Mouse (Mus musculus): ENCODE measurements at regions not wholly inside any gene's neighbourhood (a gene's known extent, or its start where the extent isn't known, plus 50 kb on each side); places are given as distances from the start of the nearest gene placed in this dataset.

DNA sequence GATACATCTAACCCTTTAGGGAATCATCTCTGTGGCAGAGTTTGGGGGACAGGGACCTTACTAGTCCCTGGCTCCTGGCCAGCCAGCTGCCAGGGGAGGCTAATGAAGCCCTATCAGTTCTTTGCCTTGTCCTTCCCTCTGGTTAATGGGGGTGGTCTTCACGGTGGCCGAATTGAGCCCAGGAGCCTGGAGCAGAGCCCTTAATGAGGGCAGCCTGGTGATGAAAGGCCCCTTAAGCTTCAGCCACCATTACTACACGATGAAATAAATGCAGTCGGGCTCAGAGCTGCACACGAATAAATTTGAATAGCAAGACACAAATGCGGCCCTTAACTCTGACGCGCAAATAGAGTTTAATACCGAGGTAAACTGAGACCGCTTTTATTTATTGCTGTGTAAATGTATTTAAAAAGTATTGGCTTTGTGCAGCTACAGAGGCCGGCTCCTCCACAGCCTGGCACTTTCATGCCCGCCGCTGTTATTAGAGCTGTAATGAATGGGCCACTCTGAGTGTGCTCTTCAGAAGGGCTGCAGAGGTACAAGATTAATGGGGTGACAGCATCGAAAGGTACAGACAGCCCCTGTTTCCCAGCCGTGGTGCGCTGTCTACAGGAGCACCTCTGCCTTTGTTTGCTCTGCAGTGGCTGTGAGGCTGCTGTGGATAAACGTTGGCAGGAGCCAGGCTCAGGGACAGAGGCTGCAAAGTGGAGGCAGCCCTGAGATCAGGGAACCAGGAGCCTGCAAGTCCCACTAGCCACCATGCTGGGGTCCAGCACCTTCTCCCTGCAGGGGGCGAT, 335.2 kb upstream of the Zmiz1 start:
- in situ Hi-C loops (cut with MboI): loop anchor here (10.0 to 25.0 kb wide), 2 partner anchors 331 to 439 kb away; partner anchors contain the start of gene Zmiz1

DNA sequence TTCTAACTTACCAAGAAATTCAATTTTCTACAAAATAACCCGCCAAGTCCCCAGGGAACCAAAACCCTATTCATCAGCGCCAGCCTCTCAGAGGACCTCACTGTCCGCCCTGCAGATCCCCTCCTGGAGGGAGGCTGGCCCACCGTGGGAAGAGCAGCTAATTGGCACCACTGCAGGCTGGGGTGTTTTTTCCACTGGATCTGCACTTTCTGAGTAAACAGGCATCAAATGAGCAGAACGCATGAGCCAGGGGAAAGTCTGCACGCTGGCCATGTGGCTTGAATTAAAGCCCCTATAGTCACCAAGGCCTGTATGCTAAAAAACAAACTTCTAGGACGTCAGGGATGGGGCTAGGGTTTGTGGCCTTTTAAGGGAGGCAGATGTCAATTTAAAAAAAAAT, 332.4 kb upstream of the Zmiz1 start:
- in situ Hi-C loops (cut with MboI): loop anchor here (10.0 kb wide), 1 partner anchor 328 kb away; the partner anchor contains the start of gene Zmiz1

DNA sequence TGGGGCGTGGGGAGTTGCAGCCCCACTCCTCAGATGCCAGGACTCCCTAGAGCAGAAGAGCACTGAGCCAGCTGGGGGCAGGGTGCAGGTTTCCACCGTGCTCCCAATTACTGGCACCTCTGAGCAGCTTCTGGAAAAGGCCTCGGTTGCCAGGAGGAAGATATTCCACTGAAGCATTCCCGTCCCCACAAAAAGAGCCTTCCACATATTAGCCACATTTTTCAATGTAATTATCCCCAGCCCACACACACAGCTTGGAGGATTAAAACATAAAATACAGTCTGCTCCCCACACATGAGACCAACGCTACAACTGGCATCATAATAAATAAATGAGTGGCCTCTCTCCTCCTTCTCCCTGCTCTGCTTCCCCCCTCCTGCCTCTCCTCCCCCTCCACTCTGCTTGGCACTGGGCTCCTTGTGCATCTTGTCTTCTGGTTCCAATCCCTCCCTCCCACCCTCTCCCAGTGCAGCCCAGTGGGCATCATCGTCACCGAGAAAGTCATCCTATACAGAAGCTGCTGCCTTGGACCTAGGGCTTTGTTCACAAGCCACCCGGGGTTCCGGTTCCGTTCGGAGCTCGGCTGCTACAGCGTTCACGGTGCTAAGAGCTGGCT, 331.3 kb upstream of the Zmiz1 start:
- in situ Hi-C loops (cut with MboI): loop anchor here (10.0 kb wide), 1 partner anchor 327 kb away; the partner anchor contains the start of gene Zmiz1

DNA sequence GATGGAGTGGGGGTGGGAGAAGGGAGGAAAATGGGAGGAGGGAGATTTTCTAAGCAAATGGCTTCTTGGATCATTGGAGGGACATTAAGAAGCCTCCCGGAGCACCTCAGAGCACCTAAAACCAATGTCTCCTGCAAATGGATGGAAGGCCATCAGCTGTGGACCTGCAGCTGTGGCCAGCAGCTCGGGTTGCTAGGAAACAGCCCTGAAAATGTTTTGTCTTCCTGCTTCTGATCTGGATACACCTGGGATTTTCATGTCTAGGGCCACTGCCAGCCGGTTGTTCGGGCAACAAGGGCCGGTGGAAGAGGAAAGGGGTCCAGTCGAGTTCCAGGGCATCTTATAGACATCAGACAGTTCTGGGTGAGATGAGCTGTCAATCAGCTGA, 330.8 kb upstream of the Zmiz1 start:
- in situ Hi-C loops (cut with MboI): loop anchor here (10.0 kb wide), 1 partner anchor 327 kb away; the partner anchor contains the start of gene Zmiz1

DNA sequence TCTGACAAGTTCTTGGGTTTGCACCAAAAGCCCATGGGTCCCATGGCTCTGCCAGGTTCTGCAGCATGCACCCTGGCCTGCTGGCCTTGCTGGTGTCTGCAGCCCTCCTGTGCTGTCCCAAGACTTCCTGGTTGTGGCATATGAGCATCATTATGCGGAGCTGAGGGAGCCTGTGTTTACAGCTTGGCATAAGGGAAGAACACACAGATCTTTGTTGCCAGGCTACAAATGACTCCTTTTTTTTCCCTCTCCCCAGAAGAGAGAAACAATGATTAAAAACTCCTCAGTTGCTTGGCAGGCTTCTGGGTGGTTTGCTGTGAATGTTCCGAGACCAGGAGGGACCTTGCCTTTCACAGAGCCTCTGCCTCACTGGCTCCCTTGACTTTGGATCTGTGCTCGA, 323.6 kb upstream of the Zmiz1 start:
- in situ Hi-C loops (cut with MboI): no loop called here

DNA sequence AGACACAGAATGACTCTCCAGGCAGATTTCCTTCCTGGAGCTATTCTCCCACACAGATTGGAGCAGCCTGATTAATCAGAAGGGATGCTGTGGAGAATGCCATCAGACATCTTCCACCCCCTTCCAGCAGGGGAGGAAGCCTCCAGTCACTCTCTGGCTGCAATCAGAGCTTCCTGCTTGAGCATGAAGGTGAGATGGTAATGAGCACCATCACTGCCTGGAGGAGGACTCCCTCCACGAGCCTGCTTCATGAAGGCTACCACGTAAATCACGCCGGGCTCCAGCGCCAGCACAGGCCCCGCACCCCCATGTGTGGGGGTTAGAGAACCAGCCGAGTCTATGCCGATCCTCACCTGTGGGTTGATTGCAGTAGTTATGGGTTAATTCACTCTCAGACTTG, 321.7 kb upstream of the Zmiz1 start:
- in situ Hi-C loops (cut with MboI): no loop called here

DNA sequence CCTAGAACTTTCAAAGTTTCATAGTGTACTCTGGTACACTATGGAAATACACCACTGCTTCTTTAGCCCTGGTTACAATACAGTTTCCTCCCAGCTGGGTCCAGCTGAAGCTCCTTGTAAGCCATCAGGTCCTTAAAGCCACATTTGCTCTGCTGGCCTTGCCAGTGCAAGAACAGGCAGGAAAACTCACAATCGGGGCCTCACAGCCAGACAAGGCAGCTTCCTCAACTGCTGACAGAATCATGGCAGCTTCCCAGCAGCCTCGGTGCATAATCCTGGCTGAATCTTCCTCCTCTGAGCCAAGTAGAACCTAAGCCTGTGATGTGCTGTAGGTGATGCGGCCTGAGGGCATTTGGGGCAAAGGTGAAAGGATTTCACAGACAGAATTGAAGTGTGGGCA, 320.5 kb upstream of the Zmiz1 start:
- in situ Hi-C loops (cut with MboI): no loop called here

DNA sequence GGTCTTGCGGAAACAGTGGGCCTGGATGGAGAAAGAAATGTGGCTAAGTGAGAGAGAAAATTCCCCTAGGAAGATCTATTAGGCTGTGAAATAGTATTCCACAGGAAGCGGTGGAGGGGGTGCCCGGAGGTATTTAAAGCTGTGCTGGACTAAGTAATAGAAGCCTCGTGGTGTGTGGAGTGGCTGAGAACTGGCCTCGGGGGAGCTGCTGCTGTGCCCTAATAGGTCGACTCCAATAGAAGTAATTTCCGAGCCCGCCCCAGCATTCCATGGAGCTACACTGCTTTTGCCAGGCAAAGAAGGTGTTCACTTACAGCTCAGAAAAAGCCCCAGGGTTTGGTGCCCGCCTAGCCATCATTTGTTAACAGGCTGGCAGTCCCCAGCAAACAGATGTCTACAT, 317.1 kb upstream of the Zmiz1 start:
- in situ Hi-C loops (cut with MboI): no loop called here

DNA sequence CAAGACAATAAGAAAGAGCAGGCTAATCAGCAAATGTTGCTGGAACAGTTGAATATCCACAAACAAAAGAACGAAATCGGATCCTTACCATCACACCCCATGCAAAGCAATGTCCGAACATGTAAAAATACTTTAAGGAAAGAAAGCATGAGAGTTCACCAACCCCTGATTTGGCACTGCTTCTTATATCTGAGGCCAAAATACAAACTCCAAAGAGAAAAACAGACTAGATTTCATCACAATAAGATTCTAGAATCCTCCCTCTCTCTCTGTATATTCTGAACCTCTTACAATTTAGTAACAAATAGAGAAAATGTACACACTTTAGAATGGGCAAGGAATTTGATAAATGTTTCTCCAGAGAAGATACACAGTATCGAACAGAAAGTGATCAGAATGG, 315.9 kb upstream of the Zmiz1 start:
- in situ Hi-C loops (cut with MboI): no loop called here

DNA sequence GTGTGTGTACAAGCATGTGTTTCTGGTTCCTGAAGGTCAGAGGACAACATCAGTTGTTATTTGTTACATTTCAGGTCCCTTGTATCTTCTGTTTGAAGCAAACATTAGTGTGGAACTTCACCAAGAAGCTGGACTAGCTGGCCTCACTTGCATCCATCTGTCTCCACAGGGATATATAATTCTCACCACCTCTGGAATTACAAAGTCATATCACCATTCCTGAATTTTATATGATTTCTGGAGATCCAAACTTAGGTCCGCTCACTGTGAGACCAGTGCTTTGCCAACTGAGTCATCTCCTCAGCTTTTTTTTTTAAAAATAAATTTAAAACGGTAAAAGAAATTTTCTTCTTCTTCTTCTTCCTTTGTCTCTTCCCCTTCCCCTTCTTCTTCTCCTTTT, 311.3 kb upstream of the Zmiz1 start:
- in situ Hi-C loops (cut with MboI): no loop called here

DNA sequence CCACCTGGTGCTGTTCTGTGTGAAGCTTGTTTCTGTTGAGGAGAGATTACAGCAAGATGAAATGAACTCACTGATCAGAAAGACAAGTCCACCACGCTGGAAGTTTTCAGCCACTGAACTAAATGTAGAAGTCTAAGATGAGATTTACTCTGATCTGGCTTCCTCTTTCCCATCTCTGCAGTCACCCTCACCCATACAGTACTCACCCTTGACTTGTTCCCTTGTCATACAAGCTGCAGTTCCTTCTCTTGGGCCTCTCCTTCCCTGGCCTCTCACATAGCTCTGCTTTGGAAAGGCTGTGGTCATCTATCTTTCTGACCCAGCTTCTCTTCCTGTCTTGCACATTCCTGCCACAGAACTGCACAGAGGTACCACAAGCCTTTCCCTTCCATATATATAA, 308.0 kb upstream of the Zmiz1 start:
- in situ Hi-C loops (cut with MboI): no loop called here

DNA sequence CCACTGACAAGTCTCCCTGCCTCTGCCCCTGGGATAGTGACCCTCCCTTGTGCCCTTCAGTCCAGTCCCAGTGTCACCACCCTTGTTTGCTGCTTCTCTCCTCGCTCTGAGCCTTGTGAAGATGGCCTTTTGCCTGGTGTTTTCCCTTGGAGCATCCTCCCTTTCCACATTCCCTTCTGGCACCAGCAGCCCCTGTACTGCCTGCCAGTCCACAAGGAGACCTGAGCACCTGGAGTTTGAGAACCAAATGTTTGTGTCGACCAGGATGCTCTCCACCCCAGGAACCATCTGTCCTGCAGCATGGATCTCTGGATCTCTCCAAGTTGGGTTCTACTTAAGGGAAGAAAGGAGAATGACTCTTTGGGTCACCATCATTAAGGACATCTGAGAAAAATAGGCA, 307.5 kb upstream of the Zmiz1 start:
- in situ Hi-C loops (cut with MboI): no loop called here

DNA sequence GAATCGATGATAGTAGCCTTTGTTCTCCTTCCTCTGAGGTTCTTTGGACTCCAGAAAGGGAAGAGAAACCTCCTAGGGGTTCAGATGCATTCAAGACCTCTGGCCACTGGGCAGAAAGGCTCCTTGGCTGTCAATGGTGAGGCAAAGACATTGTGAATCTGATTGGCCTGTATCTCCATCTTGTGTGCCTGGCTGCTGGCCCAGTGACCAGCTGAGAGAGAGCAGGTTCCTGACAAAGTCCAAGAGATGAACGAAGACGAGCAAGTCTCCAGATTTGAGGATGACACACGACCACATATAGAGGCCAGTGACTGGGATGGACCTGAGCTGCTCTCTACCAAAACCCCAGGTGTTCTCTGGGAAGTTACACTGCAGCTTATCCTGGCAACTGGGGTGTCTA, 305.4 kb upstream of the Zmiz1 start:
- in situ Hi-C loops (cut with MboI): no loop called here

DNA sequence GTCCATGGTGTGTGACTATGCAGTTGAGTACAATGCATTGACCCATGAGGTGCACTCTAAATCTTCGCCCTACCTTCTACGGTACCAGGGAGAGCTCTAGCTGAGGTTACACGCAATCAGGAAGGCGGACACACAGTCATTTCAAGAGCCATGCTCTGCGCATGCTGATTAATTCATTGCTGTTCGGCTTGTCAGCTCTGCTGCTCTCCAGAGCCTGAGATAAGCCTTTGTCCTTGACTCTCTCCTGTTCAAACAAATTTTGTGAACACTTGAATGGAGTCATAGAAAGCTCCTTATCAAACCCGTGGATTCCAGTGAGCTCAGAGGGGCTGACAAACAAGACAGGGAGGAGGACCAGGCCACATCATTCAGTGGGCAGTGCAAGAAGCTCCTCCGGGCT, 304.8 kb upstream of the Zmiz1 start:
- in situ Hi-C loops (cut with MboI): no loop called here

DNA sequence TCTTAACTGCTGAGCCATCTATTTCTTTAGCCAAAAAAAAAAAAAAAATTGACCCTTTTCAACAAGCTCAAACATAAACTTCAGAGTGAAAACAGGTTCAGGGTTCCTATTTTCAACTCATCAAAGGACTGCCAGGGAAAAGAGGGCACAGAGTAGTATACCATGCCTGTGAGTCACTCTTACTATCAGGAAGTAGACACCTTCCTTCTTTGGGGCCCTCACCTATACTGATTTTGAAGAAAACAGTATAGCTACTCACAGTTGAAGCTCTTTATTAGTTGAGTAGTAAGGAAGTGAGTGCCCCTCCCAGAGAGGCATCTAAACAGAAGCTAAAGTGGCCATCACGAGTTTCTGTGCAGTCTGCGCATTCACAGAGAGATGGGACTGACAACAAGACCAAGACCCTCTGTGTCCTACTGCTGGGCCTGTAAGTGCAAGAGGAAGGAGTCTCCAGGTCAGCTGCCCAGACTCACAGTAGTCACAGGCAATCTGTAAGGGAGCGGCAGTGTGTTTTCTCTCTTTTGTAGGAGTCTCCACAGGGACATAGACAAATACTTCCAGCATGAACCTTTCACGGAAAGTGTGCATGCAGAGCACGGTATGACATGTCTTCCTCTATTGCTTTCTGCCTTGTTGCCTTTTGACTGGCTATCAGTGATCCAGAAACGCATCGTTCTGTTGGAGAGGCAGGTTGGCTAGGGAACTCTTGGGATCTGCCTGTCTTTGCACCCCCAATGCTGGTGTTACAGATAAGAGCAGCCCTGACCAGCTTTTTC, 303.8 kb upstream of the Zmiz1 start:
- in situ Hi-C loops (cut with MboI): no loop called here

DNA sequence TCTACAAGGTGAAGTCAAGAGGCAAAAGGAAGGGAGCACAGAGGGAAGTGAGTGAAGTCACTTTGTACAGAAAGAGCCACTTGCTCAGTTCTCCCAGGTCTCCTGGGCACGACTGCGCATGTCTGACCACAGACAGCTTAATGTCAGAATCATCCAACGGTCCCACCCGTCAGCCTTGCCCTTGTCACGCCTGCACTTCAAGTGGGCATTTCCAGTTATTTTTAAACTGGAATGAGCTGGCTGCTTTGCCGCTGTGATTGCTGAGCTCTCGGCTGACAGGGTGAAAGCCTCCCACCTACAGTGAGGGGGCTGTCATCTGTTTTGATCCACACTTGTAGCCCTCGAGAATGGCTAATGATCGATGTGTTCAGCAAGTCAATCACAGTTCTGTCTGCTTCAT, 302.8 kb upstream of the Zmiz1 start:
- in situ Hi-C loops (cut with MboI): no loop called here

DNA sequence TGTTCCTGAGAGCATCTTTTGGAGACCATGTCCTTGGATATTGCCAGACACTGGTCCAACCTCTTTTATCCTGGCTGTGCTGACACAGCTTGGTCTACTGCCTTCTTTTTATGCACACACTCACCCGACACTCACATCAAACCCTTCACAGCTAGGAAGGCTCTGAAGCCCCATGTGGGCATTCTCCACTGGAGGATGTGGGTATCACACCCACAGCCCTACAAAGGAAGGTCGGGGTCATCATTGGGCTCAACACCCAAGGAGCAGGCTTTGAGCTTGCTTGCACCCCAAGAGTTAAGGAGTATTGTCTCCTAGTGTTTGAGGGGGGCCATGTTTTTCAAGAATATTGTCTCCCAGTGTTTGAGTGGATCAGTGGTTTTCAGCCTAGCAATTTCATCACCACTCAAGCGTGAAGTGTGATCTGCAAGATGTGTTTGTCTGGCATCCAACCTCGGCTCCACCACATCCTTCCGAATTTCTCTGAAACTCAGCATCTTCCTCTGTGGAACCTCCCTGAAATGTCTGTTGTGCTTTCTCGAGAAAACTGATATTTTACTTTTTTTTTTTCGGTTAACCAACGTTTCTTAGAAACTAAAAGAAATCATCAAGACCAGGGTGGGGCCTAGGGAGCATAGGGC, 297.2 kb upstream of the Zmiz1 start:
- in situ Hi-C loops (cut with MboI): no loop called here

DNA sequence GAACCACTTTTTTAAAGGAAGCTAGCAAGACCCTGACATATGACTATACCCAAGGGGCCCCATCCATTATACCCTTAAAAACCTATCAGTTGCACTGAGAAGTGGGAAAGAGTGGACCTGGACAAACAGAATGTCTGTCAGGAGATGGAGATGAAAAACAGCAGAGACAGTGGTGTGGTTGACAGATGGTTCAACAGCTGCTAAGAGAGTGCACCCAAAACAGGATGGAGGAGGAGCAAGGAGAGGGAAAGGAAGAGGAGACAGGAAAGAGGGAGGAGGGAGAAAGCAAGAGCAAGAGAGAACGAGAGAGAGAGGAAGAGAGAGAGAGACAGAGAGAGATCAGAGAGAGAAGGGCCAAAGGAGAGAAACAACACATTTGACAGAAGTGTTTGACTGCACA, 292.8 kb upstream of the Zmiz1 start:
- in situ Hi-C loops (cut with MboI): no loop called here

DNA sequence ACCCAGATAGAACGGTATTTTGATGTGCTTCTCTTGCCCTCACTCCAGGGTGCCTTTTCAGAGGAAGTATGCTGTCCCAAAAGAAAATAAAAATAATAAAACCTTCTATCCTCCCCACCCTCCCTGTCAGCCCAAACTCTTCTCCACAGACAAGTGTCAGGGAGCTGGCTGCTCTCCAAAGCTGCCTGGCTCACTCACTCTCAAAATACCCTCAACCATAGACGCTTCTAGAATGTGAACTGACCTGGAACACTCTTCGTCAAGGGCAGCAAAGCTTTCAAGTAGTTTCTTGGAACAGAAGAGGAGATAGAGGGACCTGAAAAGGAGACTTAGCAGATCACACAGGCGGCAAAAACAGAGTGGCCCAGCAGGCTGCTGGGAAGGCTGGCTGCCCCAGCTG, 291.4 kb upstream of the Zmiz1 start:
- in situ Hi-C loops (cut with MboI): no loop called here

DNA sequence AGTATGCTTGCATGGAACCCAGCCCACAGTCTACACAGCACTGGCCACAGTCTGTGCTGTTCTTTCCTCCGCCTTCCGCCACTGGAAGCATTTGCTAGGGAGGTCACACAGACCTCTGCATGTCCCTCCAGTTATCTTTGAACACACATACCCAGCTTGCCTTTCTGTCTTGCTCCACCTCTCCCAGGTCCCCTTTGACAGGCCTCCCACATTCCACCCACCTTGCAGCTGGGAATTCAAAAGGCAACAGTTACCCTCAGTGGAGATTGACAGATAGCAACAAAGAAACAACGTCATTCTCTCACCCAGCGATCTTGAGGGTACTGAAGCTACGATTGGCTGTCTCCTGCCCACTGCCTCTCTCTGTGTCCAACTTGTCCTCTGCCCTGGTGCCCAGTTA, 290.7 kb upstream of the Zmiz1 start:
- in situ Hi-C loops (cut with MboI): no loop called here

DNA sequence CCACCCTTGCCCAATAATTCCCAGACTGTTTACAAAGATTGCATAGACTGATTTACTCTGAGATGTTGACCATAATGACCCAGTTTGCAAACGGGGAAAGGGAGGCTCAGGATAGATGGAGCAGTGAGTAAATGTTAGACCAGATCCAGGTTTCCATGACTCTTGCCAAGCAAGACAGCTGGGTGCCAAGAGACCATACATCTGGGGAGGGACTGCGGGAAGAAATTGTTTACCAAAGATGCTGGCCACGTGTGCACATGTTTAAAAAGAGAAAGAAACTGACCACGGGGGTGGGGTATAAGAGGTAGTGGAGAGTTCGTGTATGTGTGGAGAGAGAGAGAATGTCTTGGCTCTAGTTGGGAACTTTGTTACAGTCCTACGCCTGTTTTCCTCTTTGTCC, 285.7 kb upstream of the Zmiz1 start:
- in situ Hi-C loops (cut with MboI): no loop called here

DNA sequence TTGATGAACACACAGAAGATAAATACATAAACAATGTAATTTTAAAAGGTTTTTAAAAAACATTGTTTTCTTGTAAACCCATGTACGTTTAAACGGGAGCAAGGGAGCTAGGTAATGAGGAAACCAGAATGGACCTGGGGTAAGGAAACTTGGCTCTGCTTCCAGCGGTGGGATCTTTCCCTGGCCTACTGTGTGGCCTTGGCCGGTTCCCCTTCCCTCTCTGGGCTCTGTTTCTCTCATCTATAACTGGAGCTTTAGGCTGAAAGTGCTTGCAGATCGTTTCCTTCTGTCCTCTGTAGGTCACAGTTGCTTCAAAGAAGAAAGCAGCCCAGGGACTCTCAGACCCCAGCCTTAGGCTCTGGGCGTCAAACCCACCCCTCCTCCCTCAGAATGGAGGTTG, 285.1 kb upstream of the Zmiz1 start:
- in situ Hi-C loops (cut with MboI): no loop called here

Data from mature B cell (primary cell).